Mouse (Mus musculus): ENCODE results near the gene Dnajc5. TPM values are rescaled to one million over a fixed set of nuclear protein-coding genes. Genes with fewer than 3 reads are reported as not detected.

The Dnajc5 gene
- polyA plus RNA-seq, 1 experiment from 2014 or later, result 245 TPM

DNA sequence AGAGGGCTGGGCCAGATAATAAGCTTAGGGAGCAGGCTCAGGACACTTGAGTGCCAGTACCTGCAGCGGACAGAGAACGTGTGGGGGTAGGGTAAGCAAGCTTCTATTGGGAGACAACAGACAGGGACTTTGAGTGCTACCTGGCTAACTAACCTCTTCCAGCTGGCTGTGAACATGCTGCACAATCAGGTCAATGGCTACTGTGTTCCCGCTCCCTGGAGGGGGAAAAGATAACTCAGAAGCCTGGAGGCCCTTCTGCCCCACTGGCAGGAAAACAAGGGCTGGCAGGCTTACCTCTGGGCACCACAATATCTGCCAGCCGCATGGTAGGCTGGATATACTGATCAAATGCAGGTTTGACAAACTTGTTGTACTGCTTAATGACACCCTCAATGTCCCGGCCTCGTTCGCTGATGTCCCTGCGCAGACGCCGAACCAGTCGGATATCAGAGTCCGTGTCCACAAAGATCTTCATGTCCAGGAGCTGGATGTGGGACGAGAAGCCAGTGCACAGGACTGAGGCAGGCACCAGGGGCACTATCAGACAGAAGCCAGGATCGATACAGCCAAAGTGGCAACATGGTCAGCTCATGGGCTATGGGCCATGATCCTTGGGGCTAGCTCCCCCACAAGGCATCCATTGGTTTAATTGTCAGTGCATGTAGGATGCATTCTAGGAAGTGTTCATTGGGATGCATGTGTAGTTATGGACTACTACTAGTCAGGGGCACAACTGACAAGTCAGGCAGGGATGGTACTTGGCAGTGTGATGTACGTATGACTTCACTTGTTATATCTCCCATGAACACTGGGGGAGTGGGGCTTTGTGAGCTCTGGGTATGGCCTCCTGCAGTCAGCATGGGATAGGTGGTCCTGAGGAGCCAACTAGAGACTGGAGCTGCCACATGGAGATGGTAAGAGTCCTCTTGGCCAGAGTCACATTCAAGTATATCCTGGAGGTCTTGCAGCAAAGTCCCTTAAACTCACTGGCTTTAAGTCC, 52.9 kb downstream of the Dnajc5 start:
- no peak overlapping the region for H3K27ac ChIP-seq (ENCODE audit: low read depth, low read length)
- no peak overlapping the region for H3K4me2 ChIP-seq (ENCODE audit: low read depth, low read length)
- H3K9ac ChIP-seq (replicated peaks; ENCODE audit: low read depth, low read length), result no peak overlapping the region
- ATAC-seq (ENCODE audit: low read depth), result no peak
- WGBS, result 94% methylated on average over 15 of the region's 15 CpGs
- H3K36me3 ChIP-seq (ENCODE audit: control insufficient read depth, insufficient read depth, low read length), result no peaks in the 10 kb centered on the region
- no peaks in the 10 kb centered on the region for H3K9me3 ChIP-seq (ENCODE audit: control insufficient read depth, low read length)
- no peaks in the 10 kb centered on the region for H3K27me3 ChIP-seq (ENCODE audit: control insufficient read depth, insufficient read depth, low read length)
- H3K4me1 ChIP-seq (ENCODE audit: control insufficient read depth, insufficient read depth, low read length), result peaks cover 10% of the 10 kb centered on the region
- H3K4me3 ChIP-seq (ENCODE audit: low read depth, low read length), result no peak overlapping the region

- Histone ChIP-seq H3K36me3 (ENCODE audit: control insufficient read depth, insufficient read depth, low read length) (no peaks in the 10 kb centered on the region), H3K27me3 (ENCODE audit: control insufficient read depth, insufficient read depth, low read length) (no peaks in the 10 kb centered on the region), H3K27ac (ENCODE audit: low read depth, low read length) (no peak overlapping the region), H3K9me3 (ENCODE audit: control insufficient read depth, low read length) (no peaks in the 10 kb centered on the region), H3K4me3 (ENCODE audit: low read depth, low read length) (no peak overlapping the region), H3K4me2 (ENCODE audit: low read depth, low read length) (no peak overlapping the region), H3K9ac (replicated peaks; ENCODE audit: low read depth, low read length) (no peak overlapping the region), H3K4me1 (ENCODE audit: control insufficient read depth, insufficient read depth, low read length) (peaks cover 10% of the 10 kb centered on the region)
- no peak for ATAC-seq (ENCODE audit: low read depth)
- WGBS, result 93% methylated on average over 9 of the region's 9 CpGs
Measured at GRCm38 (mm10) chr2:181573961-181574360, 53.7 kb downstream of the Dnajc5 start.

- no peak for ATAC-seq (ENCODE audit: low read depth)
- WGBS, result 96% methylated on average over 7 of the region's 7 CpGs
Measured at GRCm38 (mm10) chr2:181574921-181575545, 54.7 kb downstream of the Dnajc5 start.

GRCm38 (mm10) chr2:181576613-181577012, 56.3 kb downstream of the Dnajc5 start:
- Histone ChIP-seq H3K27ac (ENCODE audit: low read depth, low read length) (no peak overlapping the region), H3K4me1 (ENCODE audit: control insufficient read depth, insufficient read depth, low read length) (peaks cover 19% of the 10 kb centered on the region), H3K36me3 (ENCODE audit: control insufficient read depth, insufficient read depth, low read length) (no peaks in the 10 kb centered on the region), H3K4me2 (ENCODE audit: low read depth, low read length) (no peak overlapping the region), H3K27me3 (ENCODE audit: control insufficient read depth, insufficient read depth, low read length) (no peaks in the 10 kb centered on the region), H3K9me3 (ENCODE audit: control insufficient read depth, low read length) (no peaks in the 10 kb centered on the region), H3K4me3 (ENCODE audit: low read depth, low read length) (no peak overlapping the region), H3K9ac (replicated peaks; ENCODE audit: low read depth, low read length) (no peak overlapping the region)
- ATAC-seq (ENCODE audit: low read depth), result no peak
- 91% methylated on average over 2 of the region's 2 CpGs for WGBS

More at GRCm38 (mm10) chr2:181574921-181575545, 54.7 kb downstream of the Dnajc5 start:
- Histone ChIP-seq H3K36me3 (ENCODE audit: control insufficient read depth, insufficient read depth, low read length) (no peaks in the 10 kb centered on the region), H3K27ac (ENCODE audit: low read depth, low read length) (no peak overlapping the region), H3K4me3 (ENCODE audit: low read depth, low read length) (no peak overlapping the region), H3K27me3 (ENCODE audit: control insufficient read depth, insufficient read depth, low read length) (no peaks in the 10 kb centered on the region), H3K9ac (replicated peaks; ENCODE audit: low read depth, low read length) (no peak overlapping the region), H3K4me1 (ENCODE audit: control insufficient read depth, insufficient read depth, low read length) (peaks cover 10% of the 10 kb centered on the region), H3K9me3 (ENCODE audit: control insufficient read depth, low read length) (no peaks in the 10 kb centered on the region), H3K4me2 (ENCODE audit: low read depth, low read length) (no peak overlapping the region)

DNA sequence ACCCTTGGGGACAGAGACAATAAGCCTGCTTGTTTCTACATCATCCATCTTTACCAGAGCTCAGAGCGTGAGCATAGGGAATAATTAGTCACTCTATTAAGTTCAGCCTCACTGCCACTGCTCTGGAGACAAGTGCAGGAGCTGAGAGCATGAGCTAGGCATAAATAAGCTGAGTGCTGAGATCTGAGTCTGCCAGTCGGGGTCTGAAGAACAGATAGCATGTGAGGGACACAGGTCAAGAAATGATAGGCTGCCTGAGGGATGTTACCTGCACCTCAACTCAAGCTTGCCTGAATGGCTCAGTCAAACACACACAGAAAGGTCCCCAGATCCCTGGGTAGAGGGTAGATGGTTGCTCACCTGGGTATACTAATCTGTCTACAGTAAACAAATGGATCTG, 56.8 kb downstream of the Dnajc5 start:
- H3K27ac ChIP-seq (ENCODE audit: low read depth, low read length), result no peak overlapping the region
- no peaks in the 10 kb centered on the region for H3K27me3 ChIP-seq (ENCODE audit: control insufficient read depth, insufficient read depth, low read length)
- peaks cover 20% of the 10 kb centered on the region for H3K4me1 ChIP-seq (ENCODE audit: control insufficient read depth, insufficient read depth, low read length)
- H3K4me3 ChIP-seq (ENCODE audit: low read depth, low read length), result no peak overlapping the region
- H3K9me3 ChIP-seq (ENCODE audit: control insufficient read depth, low read length), result no peaks in the 10 kb centered on the region
- H3K9ac ChIP-seq (replicated peaks; ENCODE audit: low read depth, low read length), result no peak overlapping the region
- no peak overlapping the region for H3K4me2 ChIP-seq (ENCODE audit: low read depth, low read length)
- H3K36me3 ChIP-seq (ENCODE audit: control insufficient read depth, insufficient read depth, low read length), result no peaks in the 10 kb centered on the region
- no peak for ATAC-seq (ENCODE audit: low read depth)
- WGBS, result 45% methylated on average over 2 of the region's 2 CpGs

DNA sequence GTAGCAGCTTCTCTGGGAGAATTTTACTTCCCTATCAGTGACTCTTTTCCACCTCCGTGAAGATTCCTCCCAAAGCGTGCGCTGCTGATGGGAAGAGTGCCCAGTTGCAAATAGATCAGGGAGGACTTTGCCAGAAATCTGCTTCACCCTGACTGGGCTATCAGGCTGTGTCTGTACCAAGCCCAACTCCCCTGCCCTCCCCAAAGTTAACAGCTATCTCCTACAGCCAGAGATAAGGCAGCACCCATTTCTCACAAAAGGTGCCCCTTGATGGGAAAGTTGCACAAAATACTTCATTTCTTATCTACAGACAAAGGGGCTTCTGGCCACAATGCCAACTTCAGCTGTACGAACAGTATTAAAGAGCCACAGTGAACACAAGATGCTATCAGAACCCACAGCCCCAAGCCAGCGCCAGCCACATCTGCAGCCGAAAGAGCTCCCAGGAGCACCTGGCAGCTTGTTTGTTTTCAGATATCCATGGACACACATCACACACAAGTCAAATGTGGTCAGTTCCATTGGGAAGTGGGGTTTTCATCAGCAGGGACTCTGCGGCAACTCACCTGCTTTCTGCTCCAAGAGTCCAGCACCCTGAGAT, 57.8 kb downstream of the Dnajc5 start:
- Histone ChIP-seq H3K4me3 (ENCODE audit: low read depth, low read length) (no peak overlapping the region), H3K4me2 (ENCODE audit: low read depth, low read length) (no peak overlapping the region; the same call in 1 of the 2 replicates), H3K9me3 (ENCODE audit: control insufficient read depth, low read length) (no peaks in the 10 kb centered on the region), H3K4me1 (ENCODE audit: control insufficient read depth, insufficient read depth, low read length) (peaks cover 24% of the 10 kb centered on the region), H3K9ac (replicated peaks; ENCODE audit: low read depth, low read length) (no peak overlapping the region), H3K36me3 (ENCODE audit: control insufficient read depth, insufficient read depth, low read length) (no peaks in the 10 kb centered on the region), H3K27me3 (ENCODE audit: control insufficient read depth, insufficient read depth, low read length) (no peaks in the 10 kb centered on the region), H3K27ac (ENCODE audit: low read depth, low read length) (no peak overlapping the region)
- WGBS, result 81% methylated on average over 7 of the region's 7 CpGs
- ATAC-seq (ENCODE audit: low read depth), result no peak

GRCm38 (mm10) chr2:181578790-181579618, 58.7 kb downstream of the Dnajc5 start:
- no peak for ATAC-seq (ENCODE audit: low read depth)
- WGBS, result 88% methylated on average over 5 of the region's 5 CpGs
- H3K36me3 ChIP-seq (ENCODE audit: control insufficient read depth, insufficient read depth, low read length), result peaks cover 8% of the 10 kb centered on the region; the same call in 1 of the 2 replicates
- no peak overlapping the region for H3K9ac ChIP-seq (replicated peaks; ENCODE audit: low read depth, low read length)
- peaks cover 24% of the 10 kb centered on the region for H3K4me1 ChIP-seq (ENCODE audit: control insufficient read depth, insufficient read depth, low read length)
- no peak overlapping the region for H3K4me3 ChIP-seq (ENCODE audit: low read depth, low read length)
- no peaks in the 10 kb centered on the region for H3K27me3 ChIP-seq (ENCODE audit: control insufficient read depth, insufficient read depth, low read length)
- H3K27ac ChIP-seq (ENCODE audit: low read depth, low read length), result no peak overlapping the region
- H3K9me3 ChIP-seq (ENCODE audit: control insufficient read depth, low read length), result no peaks in the 10 kb centered on the region
- no peak overlapping the region for H3K4me2 ChIP-seq (ENCODE audit: low read depth, low read length)

DNA sequence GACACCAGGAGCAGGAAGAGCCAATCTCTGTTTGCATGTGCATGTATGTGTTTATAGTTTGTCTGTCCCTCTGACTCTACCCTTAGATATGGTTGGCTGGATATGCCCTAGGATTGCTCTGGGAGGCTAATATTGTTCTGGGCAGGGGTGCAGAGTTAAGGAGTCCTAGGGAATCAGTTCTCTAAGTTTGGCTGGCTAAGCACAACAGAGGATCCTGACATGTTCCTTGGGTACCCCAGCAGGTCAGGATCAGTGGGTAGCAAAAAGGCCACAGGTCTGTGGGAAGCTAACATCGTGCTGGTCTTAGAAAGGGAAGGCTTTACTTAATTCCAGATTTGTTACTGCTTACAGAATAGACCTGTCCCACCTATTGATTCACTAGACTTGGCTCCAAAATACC, 59.4 kb downstream of the Dnajc5 start:
- Histone ChIP-seq H3K27me3 (ENCODE audit: control insufficient read depth, insufficient read depth, low read length) (no peaks in the 10 kb centered on the region), H3K9ac (replicated peaks; ENCODE audit: low read depth, low read length) (no peak overlapping the region), H3K9me3 (ENCODE audit: control insufficient read depth, low read length) (no peaks in the 10 kb centered on the region), H3K4me3 (ENCODE audit: low read depth, low read length) (no peak overlapping the region), H3K36me3 (ENCODE audit: control insufficient read depth, insufficient read depth, low read length) (peaks cover 14% of the 10 kb centered on the region; the same call in 1 of the 2 replicates), H3K4me1 (ENCODE audit: control insufficient read depth, insufficient read depth, low read length) (peaks cover 24% of the 10 kb centered on the region), H3K4me2 (ENCODE audit: low read depth, low read length) (no peak overlapping the region), H3K27ac (ENCODE audit: low read depth, low read length) (no peak overlapping the region)
- 100% methylated on average over 1 of the region's 1 CpGs for WGBS
- ATAC-seq (ENCODE audit: low read depth), result no peak
